Mouse (Mus musculus) MEL (cell line): ENCODE measurements around the gene Acaa1a. TPM values are rescaled to one million over a fixed set of nuclear protein-coding genes. Genes with fewer than 3 reads are reported as not detected.

Experiments
- DNase-seq: peaks from one replicate; pipeline ENCODE4 v3.0.0; 2011; ENCODE audit warnings: low read depth, low spot score
- H3K27ac ChIP-seq: 2 replicates; pipeline ENCODE4 v1.5.1; 2012; ENCODE audit warnings: low read depth, mild to moderate bottlenecking, control low read depth, low read length, moderate library complexity; ENCODE audit not compliant: control insufficient read depth
- H3K27me3 ChIP-seq, 2 experiments: fragments of 150-350 bp in 1 of 2; sonication (generic) in 1 of 2; 2 replicates each; pipeline ENCODE4 v1.6.1; 2012; ENCODE audit warnings: low read length in 2 of 2, mild to moderate bottlenecking in 2 of 2, improper control_type of control experiment in 1 of 2, moderate library complexity in 1 of 2; ENCODE audit not compliant: insufficient read depth in 2 of 2, control insufficient read depth in 1 of 2
- H3K36me3 ChIP-seq, 2 experiments: 2 replicates each; pipeline ENCODE4 v1.6.1; 2012 to 2014; ENCODE audit warnings: low read length in 2 of 2, improper control_type of control experiment in 1 of 2, inconsistent platforms in 1 of 2, mild to moderate bottlenecking in 1 of 2; ENCODE audit not compliant: insufficient read depth in 2 of 2, control insufficient read depth in 1 of 2
- H3K4me1 ChIP-seq, 2 experiments: fragments of 150-350 bp in 1 of 2; sonication (generic) in 1 of 2; 2 replicates each; pipeline ENCODE4 v1.6.1; 2012; ENCODE audit warnings: low read length in 2 of 2, improper control_type of control experiment in 1 of 2, mild to moderate bottlenecking in 1 of 2; ENCODE audit not compliant: insufficient read depth in 2 of 2, control insufficient read depth in 1 of 2
- H3K4me3 ChIP-seq, 2 experiments: fragments of 150-350 bp in 1 of 2; sonication (generic) in 1 of 2; 2 replicates each; pipeline ENCODE4 v1.5.1; 2012; ENCODE audit warnings: low read depth in 2 of 2, low read length in 2 of 2, mild to moderate bottlenecking in 2 of 2, moderate library complexity in 2 of 2, control low read depth in 1 of 2, improper control_type of control experiment in 1 of 2; ENCODE audit not compliant: control insufficient read depth in 1 of 2, insufficient read depth in 1 of 2
- H3K79me2 ChIP-seq: 2 replicates; pipeline ENCODE4 v1.6.1; 2012; ENCODE audit warnings: mild to moderate bottlenecking, low read length, moderate library complexity; ENCODE audit not compliant: control insufficient read depth, poor library complexity, insufficient read depth
- H3K9ac ChIP-seq: 2 replicates; pipeline ENCODE4 v1.6.1; 2012; ENCODE audit warnings: low read depth, mild to moderate bottlenecking, control low read depth, low read length, moderate library complexity; ENCODE audit not compliant: control insufficient read depth, poor library complexity, severe bottlenecking
- H3K9me3 ChIP-seq: fragments of 150-350 bp; sonication (generic); replicated peaks from 2 replicates; pipeline ENCODE4 v1.6.1; 2012; ENCODE audit warnings: mild to moderate bottlenecking, low read length, improper control_type of control experiment, moderate library complexity; ENCODE audit not compliant: insufficient read depth
- BHLHE40 ChIP-seq: IDR thresholded peaks from 2 replicates; pipeline ENCODE4 v1.6.1; 2012; ENCODE audit warnings: low read depth, mild to moderate bottlenecking, inconsistent platforms, low read length, improper control_type of control experiment, borderline replicate concordance
- CHD1 ChIP-seq: IDR thresholded peaks from 2 replicates; pipeline ENCODE4 v1.6.1; 2012; ENCODE audit warnings: low read depth, mild to moderate bottlenecking, inconsistent platforms, low read length, improper control_type of control experiment
- CHD2 ChIP-seq: IDR thresholded peaks from 2 replicates; pipeline ENCODE4 v1.6.1; 2011; ENCODE audit warnings: low read length, improper control_type of control experiment
- E2F4 ChIP-seq: IDR thresholded peaks from 2 replicates; pipeline ENCODE4 v1.6.1; 2011; ENCODE audit warnings: low read depth, low read length, improper control_type of control experiment, borderline replicate concordance
- ELF1 ChIP-seq: IDR thresholded peaks from 2 replicates; pipeline ENCODE4 v1.6.1; 2014; ENCODE audit warnings: low read depth, mild to moderate bottlenecking, inconsistent platforms, low read length, improper control_type of control experiment, moderate library complexity
- EP300 ChIP-seq, 2 experiments: IDR thresholded peaks; 2 replicates each; pipeline ENCODE4 v1.6.1; 2011; ENCODE audit warnings: improper control_type of control experiment in 2 of 2, low read length in 2 of 2, low read depth in 1 of 2, mild to moderate bottlenecking in 1 of 2
- ETS1 ChIP-seq: IDR thresholded peaks from 2 replicates; pipeline ENCODE4 v1.6.1; 2012; ENCODE audit warnings: low read depth, mild to moderate bottlenecking, inconsistent platforms, low read length, improper control_type of control experiment, moderate library complexity
- GABPA ChIP-seq: IDR thresholded peaks from 2 replicates; pipeline ENCODE4 v1.6.1; 2012; ENCODE audit warnings: low read depth, mild to moderate bottlenecking, inconsistent platforms, low read length, improper control_type of control experiment, moderate library complexity
- KAT2A ChIP-seq: conservative IDR thresholded peaks from 2 replicates; pipeline ENCODE4 v1.6.1; 2012; ENCODE audit warnings: low read depth, low read length, improper control_type of control experiment, inconsistent platforms
- MAX ChIP-seq: IDR thresholded peaks from 2 replicates; pipeline ENCODE4 v1.6.1; 2011; ENCODE audit warnings: low read length, improper control_type of control experiment
- MAZ ChIP-seq: IDR thresholded peaks from 2 replicates; pipeline ENCODE4 v1.6.1; 2012; ENCODE audit warnings: low read depth, mild to moderate bottlenecking, inconsistent platforms, low read length, improper control_type of control experiment
- MEF2A ChIP-seq: IDR thresholded peaks from 2 replicates; pipeline ENCODE4 v1.6.1; 2014; ENCODE audit warnings: low read depth, mild to moderate bottlenecking, inconsistent platforms, low read length, improper control_type of control experiment; ENCODE audit not compliant: poor library complexity, insufficient replicate concordance, severe bottlenecking; ENCODE audit errors: extremely low read depth
- MXI1 ChIP-seq: IDR thresholded peaks from 2 replicates; pipeline ENCODE4 v1.6.1; 2011; ENCODE audit warnings: mild to moderate bottlenecking, low read depth, low read length, improper control_type of control experiment
- MYB ChIP-seq: IDR thresholded peaks from 2 replicates; pipeline ENCODE4 v1.6.1; 2011; ENCODE audit warnings: mild to moderate bottlenecking, low read depth, low read length, improper control_type of control experiment
- NELFE ChIP-seq: IDR thresholded peaks from 2 replicates; pipeline ENCODE4 v1.6.1; 2011; ENCODE audit warnings: low read depth, low read length, improper control_type of control experiment
- NRF1 ChIP-seq: IDR thresholded peaks from 2 replicates; pipeline ENCODE4 v1.6.1; 2014; ENCODE audit warnings: low read depth, mild to moderate bottlenecking, inconsistent platforms, low read length, improper control_type of control experiment, moderate library complexity; ENCODE audit not compliant: poor library complexity, insufficient read depth, severe bottlenecking
- POLR2A ChIP-seq, 2 experiments: IDR thresholded peaks; 2 replicates each; pipeline ENCODE4 v1.6.1; 2011 to 2012; ENCODE audit warnings: low read length in 2 of 2, mild to moderate bottlenecking in 2 of 2, control low read depth in 1 of 2, improper control_type of control experiment in 1 of 2, low read depth in 1 of 2, moderate library complexity in 1 of 2; ENCODE audit not compliant: control insufficient read depth in 1 of 2, insufficient read depth in 1 of 2, poor library complexity in 1 of 2
- POLR2AphosphoS5 ChIP-seq: IDR thresholded peaks from 2 replicates; pipeline ENCODE4 v1.6.1; 2012; ENCODE audit warnings: low read depth, borderline replicate concordance, mild to moderate bottlenecking, inconsistent platforms, low read length, moderate library complexity, mixed read lengths
- RCOR1 ChIP-seq: IDR thresholded peaks from 2 replicates; pipeline ENCODE4 v1.6.1; 2012; ENCODE audit warnings: low read depth, mild to moderate bottlenecking, inconsistent platforms, low read length, improper control_type of control experiment
- SIN3A ChIP-seq: IDR thresholded peaks from 2 replicates; pipeline ENCODE4 v1.6.1; 2012; ENCODE audit warnings: low read length, improper control_type of control experiment, inconsistent platforms
- TBP ChIP-seq: IDR thresholded peaks from 2 replicates; pipeline ENCODE4 v1.8.0; 2011; ENCODE audit warnings: low read depth, low read length, improper control_type of control experiment
- TCF12 ChIP-seq: IDR thresholded peaks from 2 replicates; pipeline ENCODE4 v1.6.1; 2014; ENCODE audit warnings: low read depth, mild to moderate bottlenecking, inconsistent platforms, low read length, improper control_type of control experiment, moderate library complexity
- UBTF ChIP-seq: IDR thresholded peaks from 2 replicates; pipeline ENCODE4 v1.6.1; 2012; ENCODE audit warnings: low read depth, mild to moderate bottlenecking, inconsistent platforms, low read length, improper control_type of control experiment, moderate library complexity, borderline replicate concordance; ENCODE audit not compliant: insufficient read depth
- USF1 ChIP-seq: IDR thresholded peaks from 2 replicates; pipeline ENCODE4 v1.6.1; 2014; ENCODE audit warnings: low read depth, mild to moderate bottlenecking, inconsistent platforms, low read length, improper control_type of control experiment, moderate library complexity
- USF2 ChIP-seq, 2 experiments: IDR thresholded peaks; 2 replicates each; pipeline ENCODE4 v1.6.1; 2011 to 2012; ENCODE audit warnings: improper control_type of control experiment in 2 of 2, low read length in 2 of 2, borderline replicate concordance in 1 of 2, inconsistent platforms in 1 of 2, low read depth in 1 of 2, mild to moderate bottlenecking in 1 of 2; ENCODE audit not compliant: insufficient read depth in 1 of 2
- ZC3H11A ChIP-seq: IDR thresholded peaks from 2 replicates; pipeline ENCODE4 v1.6.1; 2012; ENCODE audit warnings: low read depth, mild to moderate bottlenecking, inconsistent platforms, low read length, improper control_type of control experiment
- ZKSCAN1 ChIP-seq: IDR thresholded peaks from 2 replicates; pipeline ENCODE4 v1.6.1; 2012; ENCODE audit warnings: low read depth, mild to moderate bottlenecking, inconsistent platforms, low read length, improper control_type of control experiment, moderate library complexity
- ZMIZ1 ChIP-seq: IDR thresholded peaks from 2 replicates; pipeline ENCODE4 v1.6.1; 2012; ENCODE audit warnings: low read depth, mild to moderate bottlenecking, inconsistent platforms, low read length, improper control_type of control experiment, moderate library complexity
- ZNF384 ChIP-seq: IDR thresholded peaks from 2 replicates; pipeline ENCODE4 v1.6.1; 2012; ENCODE audit warnings: low read depth, mild to moderate bottlenecking, inconsistent platforms, low read length, improper control_type of control experiment
- polyA plus RNA-seq, 2 experiments: library from polyadenylated mRNA; stranded (reverse) in 1 of 2; unstranded in 1 of 2; fragments of >175 nt in 1 of 2; fragments of >200 nt in 1 of 2; gene quantifications; 2 replicates each; pipeline versions ENCODE4 v1.2.1 to v1.2.4; 2012; ENCODE audit warnings: low replicate concordance in 2 of 2, low read depth in 1 of 2; ENCODE audit not compliant: insufficient read length in 2 of 2, insufficient read depth in 1 of 2, missing spikeins in 1 of 2
- total RNA-seq: library from RNA; depleted of rRNA; stranded (reverse); fragments of 300-350 nt; gene quantifications from 2 replicates; pipeline ENCODE4 v1.2.3, GENCODE M21; 2012

Acaa1a gene
- total and polyA plus RNA-seq, 3 experiments: 19.5 to 22.1 TPM; not detected in 1

- TF ChIP-seq SIN3A (no peak), ETS1 (no peak), ZMIZ1 (no peak), TBP (no peak), CHD2 (no peak), MXI1 (peak; percentile 76)
Measured at GRCm38 (mm10) chr9:119352060-119352459, 12.6 kb downstream of the Acaa1a start (continued).

- no peak overlapping the region for H3K27ac ChIP-seq
- H3K27me3 ChIP-seq: no peaks in the 10 kb centered on the region
- peaks cover 5% of the 10 kb centered on the region; the same call in 1 of the 2 replicates for H3K79me2 ChIP-seq
- H3K9ac ChIP-seq: no peak overlapping the region
- no peak overlapping the region for H3K4me3 ChIP-seq
- H3K4me1 ChIP-seq: peaks cover 0 to 10% of the 10 kb centered on the region in 2 experiments; a peak in 1 of 4 replicates
- no peaks in the 10 kb centered on the region for H3K36me3 ChIP-seq
- TF ChIP-seq MAX: no peak
- TF ChIP-seq TBP: no peak
- no peak for TF ChIP-seq ZNF384
- TF ChIP-seq ZKSCAN1: no peak
- TF ChIP-seq ZMIZ1: no peak
- no peak for TF ChIP-seq BHLHE40
- TF ChIP-seq MEF2A: no peak
- no peak for TF ChIP-seq ELF1
- TF ChIP-seq NELFE: no peak
- TF ChIP-seq USF2 (IDR thresholded peaks at IDR 0.05; ENCODE audit: borderline replicate concordance in 1 of 2, insufficient read depth in 1 of 2, low read depth in 1 of 2, low read length in 2 of 2): no peak
- TF ChIP-seq USF1: no peak
- no peak for TF ChIP-seq TCF12
- TF ChIP-seq POLR2AphosphoS5: no peak
- TF ChIP-seq CHD2: no peak
- TF ChIP-seq RCOR1: no peak
- no peaks in the 10 kb centered on the region for H3K9me3 ChIP-seq
- DNase-seq: no peak
Measured at GRCm38 (mm10) chr9:119353926-119354325, 14.4 kb downstream of the Acaa1a start.

GRCm38 (mm10) chr9:119355943-119356342 lies 16.5 kb downstream of the Acaa1a start:
- H3K9ac ChIP-seq: no peak overlapping the region
- TF ChIP-seq MYB: no peak
- TF ChIP-seq MAX: no peak
- TF ChIP-seq CHD1: no peak
- no peak for TF ChIP-seq POLR2A (IDR thresholded peaks at IDR 0.05; ENCODE audit: control insufficient read depth in 1 of 2, insufficient read depth in 1 of 2, low read depth in 1 of 2, low read length in 2 of 2, poor library complexity in 1 of 2)
- TF ChIP-seq GABPA: no peak
- TF ChIP-seq BHLHE40: no peak
- no peak for TF ChIP-seq NRF1
- no peak for TF ChIP-seq KAT2A
- TF ChIP-seq EP300 (IDR thresholded peaks at IDR 0.05; ENCODE audit: low read depth in 1 of 2, low read length in 2 of 2): no peak
- TF ChIP-seq POLR2AphosphoS5: no peak
- TF ChIP-seq ELF1: no peak
- TF ChIP-seq ZNF384: no peak
- TF ChIP-seq MAZ: no peak
- no peak for TF ChIP-seq UBTF
- TF ChIP-seq ZC3H11A: no peak
- TF ChIP-seq E2F4: no peak

More at GRCm38 (mm10) chr9:119355943-119356342, 16.5 kb downstream of the Acaa1a start:
- Histone ChIP-seq H3K4me1 (peaks cover 0 to 10% of the 10 kb centered on the region in 2 experiments; a peak in 1 of 4 replicates), H3K4me3 (no peak overlapping the region), H3K9me3 (no peaks in the 10 kb centered on the region), H3K36me3 (no peaks in the 10 kb centered on the region), H3K27ac (no peak overlapping the region), H3K27me3 (no peaks in the 10 kb centered on the region), H3K79me2 (peaks cover 5% of the 10 kb centered on the region; the same call in 1 of the 2 replicates)
- DNase-seq: no peak
